Mouse (Mus musculus): ENCODE data around the gene Olfr608. TPM values are rescaled to one million over a fixed set of nuclear protein-coding genes. Genes with fewer than 3 reads are reported as not detected.
"Not testable (repeated sequence)": the region's sequence is repeated elsewhere in the genome, so short reads cannot be mapped to it uniquely, and the experiment has no call there.

Gene Olfr608
- polyA plus RNA-seq (2015; fragmentation: Nextera tagmentation; extraction: Ambion mirVana): not detected in 2 replicates

GRCm38 (mm10) chr7:103469577-103469976, at the start of gene Olfr608:
Olfr608 (plus strand) TSS chr7:103469877.
- Histone ChIP-seq H3K9ac (replicated peaks) (no peak within 1 kb of the TSS), H3K4me3 (replicated peaks) (no peak within 1 kb of the TSS), H3K36me3 (no peaks in the 10 kb centered on the region), H3K27me3 (no peaks in the 10 kb centered on the region), H3K9me3 (no peaks in the 10 kb centered on the region), H3K4me1 (replicated peaks) (no peaks in the 10 kb centered on the region), H3K4me2 (replicated peaks) (no peak within 1 kb of the TSS), H3K27ac (no peak within 1 kb of the TSS)
- ATAC-seq: no peak

- H3K27me3 ChIP-seq: no peaks in the 10 kb centered on the region
- H3K9me3 ChIP-seq: no peaks in the 10 kb centered on the region
- no peak within 1 kb of the TSS for H3K27ac ChIP-seq
- WGBS: 79% methylated on average over 1 of the region's 1 CpGs
- H3K4me2 ChIP-seq (replicated peaks): no peak within 1 kb of the TSS
- H3K36me3 ChIP-seq: no peaks in the 10 kb centered on the region
- no peak within 1 kb of the TSS for H3K9ac ChIP-seq (replicated peaks)
- no peak within 1 kb of the TSS for H3K4me3 ChIP-seq (replicated peaks)
- no peak for ATAC-seq
- no peaks in the 10 kb centered on the region for H3K4me1 ChIP-seq (replicated peaks)
These were observed 24.3 kb upstream of the Olfr608 start, which contains the start of gene Olfr605 for GRCm38 (mm10) chr7:103445339-103445738. Olfr605 (minus strand) TSS chr7:103445439.

- Histone ChIP-seq H3K27ac (no peak within 1 kb of the TSS), H3K4me2 (replicated peaks) (no peak within 1 kb of the TSS), H3K27me3 (no peaks in the 10 kb centered on the region), H3K36me3 (no peaks in the 10 kb centered on the region), H3K4me3 (replicated peaks) (no peak within 1 kb of the TSS), H3K4me1 (replicated peaks) (no peaks in the 10 kb centered on the region), H3K9ac (replicated peaks) (no peak within 1 kb of the TSS), H3K9me3 (no peaks in the 10 kb centered on the region)
- 93% methylated on average over 2 of the region's 2 CpGs for WGBS
- no peak for ATAC-seq
These were observed 20.9 kb upstream of the Olfr608 start, which contains the start of gene Olfr606 for GRCm38 (mm10) chr7:103448746-103449145. Olfr606 (plus strand) TSS chr7:103449046.

GRCm38 (mm10) chr7:103460590-103460989, 9.1 kb upstream of the Olfr608 start:
- H3K4me1 ChIP-seq (replicated peaks): no peaks in the 10 kb centered on the region
- no peak overlapping the region for H3K4me2 ChIP-seq (replicated peaks)
- no peak overlapping the region for H3K9ac ChIP-seq (replicated peaks)
- no peaks in the 10 kb centered on the region for H3K27me3 ChIP-seq
- no peaks in the 10 kb centered on the region for H3K9me3 ChIP-seq
- WGBS: 95% methylated on average over 5 of the region's 5 CpGs
- ATAC-seq: no peak
- H3K27ac ChIP-seq: no peak overlapping the region
- H3K4me3 ChIP-seq (replicated peaks): no peak overlapping the region
- H3K36me3 ChIP-seq: no peaks in the 10 kb centered on the region

DNA sequence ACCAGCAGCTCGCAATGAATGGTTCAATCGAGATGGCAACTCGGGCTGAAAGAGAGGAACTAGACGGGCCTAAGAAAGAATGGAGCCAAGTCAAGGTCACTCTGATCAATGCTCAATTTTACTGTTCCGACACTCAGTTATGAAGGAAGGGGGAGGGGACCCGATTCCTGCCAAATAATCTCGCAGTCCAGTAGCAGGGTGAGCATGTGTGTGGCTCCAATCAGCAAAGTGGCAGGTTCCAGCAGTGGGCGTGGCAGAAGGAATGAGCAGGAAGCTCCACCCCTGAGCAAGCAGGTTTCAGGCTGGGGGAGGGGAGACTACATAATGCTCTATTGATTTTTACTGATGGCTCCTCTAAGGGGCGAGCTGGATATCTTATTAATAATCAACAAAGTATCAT, 7.4 kb downstream of the Olfr608 start:
- not testable (repeated sequence) for H3K4me3 ChIP-seq (replicated peaks); H3K36me3 ChIP-seq; ATAC-seq; H3K4me1 ChIP-seq (replicated peaks); H3K27ac ChIP-seq; H3K4me2 ChIP-seq (replicated peaks); H3K9me3 ChIP-seq; H3K27me3 ChIP-seq; H3K9ac ChIP-seq (replicated peaks)
- 89% methylated on average over 9 of the region's 9 CpGs for WGBS

DNA sequence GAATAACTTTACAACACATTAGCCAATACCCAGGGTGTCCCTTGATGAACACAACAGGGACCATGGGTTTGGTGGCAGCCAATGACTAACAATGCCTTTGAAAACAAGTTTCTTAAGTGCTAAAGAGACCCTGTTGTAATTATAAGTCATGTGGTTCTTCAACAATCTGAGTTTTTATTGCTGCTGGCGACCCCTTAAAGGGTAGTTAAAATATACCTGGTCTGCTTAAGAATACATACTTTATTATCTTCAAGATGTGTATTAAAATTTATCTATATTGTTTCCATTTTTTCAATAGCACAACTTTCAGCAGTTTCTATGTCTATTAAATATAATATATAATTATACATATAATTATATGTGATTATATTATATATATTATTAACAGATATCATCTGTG, 28.3 kb downstream of the Olfr608 start, which contains the start of gene Olfr609:
TSS of gene Olfr609 (minus strand) at position 101 of the 400 bp plus-strand sequence.
- H3K27ac ChIP-seq: no peak within 1 kb of the TSS
- 76% methylated on average over 1 of the region's 1 CpGs for WGBS

DNA sequence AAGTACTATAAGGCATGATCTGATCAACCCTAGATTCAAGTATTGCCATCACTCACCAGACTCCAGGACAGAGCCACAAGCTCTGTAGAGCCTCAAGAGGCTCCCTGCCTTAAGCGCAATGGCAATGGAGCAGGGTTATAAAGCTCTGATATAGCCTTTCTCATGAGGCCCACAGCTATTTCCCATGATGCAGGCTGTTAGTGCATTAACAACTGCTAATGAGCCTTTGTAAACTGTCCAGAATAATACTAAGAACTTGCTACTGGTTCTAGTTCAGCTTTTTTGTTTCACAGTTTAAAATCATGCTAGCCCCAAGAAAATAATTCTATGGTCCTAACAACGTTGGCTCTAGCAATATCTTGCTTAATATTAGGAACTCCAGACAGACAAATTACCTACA, 42.3 kb downstream of the Olfr608 start, which contains the start of gene Olfr610:
TSS of gene Olfr610 (minus strand) at position 101 of the 400 bp plus-strand sequence.
- Histone ChIP-seq H3K4me1 (replicated peaks) (no peaks in the 10 kb centered on the region), H3K4me2 (replicated peaks) (no peak within 1 kb of the TSS), H3K27ac (no peak within 1 kb of the TSS), H3K9me3 (no peaks in the 10 kb centered on the region), H3K36me3 (no peaks in the 10 kb centered on the region), H3K27me3 (no peaks in the 10 kb centered on the region), H3K9ac (replicated peaks) (no peak within 1 kb of the TSS), H3K4me3 (replicated peaks) (no peak within 1 kb of the TSS)
- 89% methylated on average over 2 of the region's 2 CpGs for WGBS
- no peak for ATAC-seq

More for the DNA sequence above, 28.3 kb downstream of the Olfr608 start, which contains the start of gene Olfr609:
- Histone ChIP-seq H3K27me3 (no peaks in the 10 kb centered on the region), H3K9ac (replicated peaks) (no peak within 1 kb of the TSS), H3K4me3 (replicated peaks) (no peak within 1 kb of the TSS), H3K4me1 (replicated peaks) (no peaks in the 10 kb centered on the region), H3K9me3 (no peaks in the 10 kb centered on the region), H3K4me2 (replicated peaks) (no peak within 1 kb of the TSS), H3K36me3 (no peaks in the 10 kb centered on the region)
- no peak for ATAC-seq

GRCm38 (mm10) chr7:103520746-103521145, 51.1 kb downstream of the Olfr608 start, which contains the start of gene Olfr611:
Olfr611 (minus strand) TSS chr7:103520846.
- not testable (repeated sequence) for H3K36me3 ChIP-seq; H3K4me2 ChIP-seq (replicated peaks); ATAC-seq; H3K9me3 ChIP-seq; H3K27me3 ChIP-seq; H3K4me3 ChIP-seq (replicated peaks); H3K4me1 ChIP-seq (replicated peaks); H3K9ac ChIP-seq (replicated peaks); H3K27ac ChIP-seq
- WGBS: 73% methylated on average over 1 of the region's 1 CpGs

Other genes starting within 250 kb of the Olfr608 start
- gene Usp17ld, start 217.4 kb upstream of the Olfr608 start, polyA plus RNA-seq (2015; fragmentation: Nextera tagmentation; extraction: Ambion mirVana): not detected in 2 replicates
- not detected in 2 replicates for gene Olfr596, start 164.2 kb upstream of the Olfr608 start, polyA plus RNA-seq (2015; fragmentation: Nextera tagmentation; extraction: Ambion mirVana)
- not detected in 2 replicates for gene Olfr597, start 153.6 kb upstream of the Olfr608 start, polyA plus RNA-seq (2015; fragmentation: Nextera tagmentation; extraction: Ambion mirVana)
- gene Olfr598, start 146.3 kb upstream of the Olfr608 start, polyA plus RNA-seq (2015; fragmentation: Nextera tagmentation; extraction: Ambion mirVana): not detected in 2 replicates
- not detected in 2 replicates for gene Olfr599, start 134.0 kb upstream of the Olfr608 start, polyA plus RNA-seq (2015; fragmentation: Nextera tagmentation; extraction: Ambion mirVana)
- not detected in 2 replicates for gene Olfr600, start 120.2 kb upstream of the Olfr608 start, polyA plus RNA-seq (2015; fragmentation: Nextera tagmentation; extraction: Ambion mirVana)
- gene Olfr601, start 107.2 kb upstream of the Olfr608 start, polyA plus RNA-seq (2015; fragmentation: Nextera tagmentation; extraction: Ambion mirVana): not detected in 2 replicates
- not detected in 2 replicates for gene Olfr603, start 83.7 kb upstream of the Olfr608 start, polyA plus RNA-seq (2015; fragmentation: Nextera tagmentation; extraction: Ambion mirVana)
- not detected in 2 replicates for gene Usp17lc, start 54.8 kb upstream of the Olfr608 start, polyA plus RNA-seq (2015; fragmentation: Nextera tagmentation; extraction: Ambion mirVana)
- not detected in 2 replicates for gene Olfr605, start 24.4 kb upstream of the Olfr608 start, polyA plus RNA-seq (2015; fragmentation: Nextera tagmentation; extraction: Ambion mirVana)
- gene Olfr606, start 20.8 kb upstream of the Olfr608 start, polyA plus RNA-seq (2015; fragmentation: Nextera tagmentation; extraction: Ambion mirVana): not detected in 2 replicates
- gene Olfr607, start 5.7 kb upstream of the Olfr608 start, polyA plus RNA-seq (2015; fragmentation: Nextera tagmentation; extraction: Ambion mirVana): not detected in 2 replicates
- gene Olfr609, start 28.2 kb downstream of the Olfr608 start, polyA plus RNA-seq (2015; fragmentation: Nextera tagmentation; extraction: Ambion mirVana): not detected in 2 replicates
- gene Olfr610, start 42.2 kb downstream of the Olfr608 start, polyA plus RNA-seq (2015; fragmentation: Nextera tagmentation; extraction: Ambion mirVana): not detected in 2 replicates
- gene Olfr611, start 51.0 kb downstream of the Olfr608 start, polyA plus RNA-seq (2015; fragmentation: Nextera tagmentation; extraction: Ambion mirVana): not detected in 2 replicates
- gene Olfr612, start 72.8 kb downstream of the Olfr608 start, polyA plus RNA-seq (2015; fragmentation: Nextera tagmentation; extraction: Ambion mirVana): not detected in 2 replicates
- not detected in 2 replicates for gene Olfr613, start 78.2 kb downstream of the Olfr608 start, polyA plus RNA-seq (2015; fragmentation: Nextera tagmentation; extraction: Ambion mirVana)
- not detected in 2 replicates for gene Olfr615, start 86.2 kb downstream of the Olfr608 start, polyA plus RNA-seq (2015; fragmentation: Nextera tagmentation; extraction: Ambion mirVana)
- not detected in 2 replicates for gene Olfr616, start 99.3 kb downstream of the Olfr608 start, polyA plus RNA-seq (2015; fragmentation: Nextera tagmentation; extraction: Ambion mirVana)
- gene Olfr617, start 103.2 kb downstream of the Olfr608 start, polyA plus RNA-seq (2015; fragmentation: Nextera tagmentation; extraction: Ambion mirVana): not detected in 2 replicates
- gene Olfr618, start 120.2 kb downstream of the Olfr608 start, polyA plus RNA-seq (2015; fragmentation: Nextera tagmentation; extraction: Ambion mirVana): not detected in 2 replicates
- not detected in 2 replicates for gene Olfr619, start 130.7 kb downstream of the Olfr608 start, polyA plus RNA-seq (2015; fragmentation: Nextera tagmentation; extraction: Ambion mirVana)
- not detected in 2 replicates for gene Olfr620, start 142.7 kb downstream of the Olfr608 start, polyA plus RNA-seq (2015; fragmentation: Nextera tagmentation; extraction: Ambion mirVana)
- not detected in 2 replicates for gene Olfr622, start 172.8 kb downstream of the Olfr608 start, polyA plus RNA-seq (2015; fragmentation: Nextera tagmentation; extraction: Ambion mirVana)
- not detected in 2 replicates for gene Olfr623, start 193.8 kb downstream of the Olfr608 start, polyA plus RNA-seq (2015; fragmentation: Nextera tagmentation; extraction: Ambion mirVana)
- gene Olfr624, start 201.3 kb downstream of the Olfr608 start, polyA plus RNA-seq (2015; fragmentation: Nextera tagmentation; extraction: Ambion mirVana): 0.04 TPM in 2 replicates
- gene Olfr625-ps1, start 212.8 kb downstream of the Olfr608 start, polyA plus RNA-seq (2015; fragmentation: Nextera tagmentation; extraction: Ambion mirVana): not detected in 2 replicates
- not detected in 2 replicates for gene Olfr243, start 244.8 kb downstream of the Olfr608 start, polyA plus RNA-seq (2015; fragmentation: Nextera tagmentation; extraction: Ambion mirVana)

Data from midbrain, embryonic 13.5 days (tissue).